Mouse (Mus musculus) heart, adult 2 months (tissue): ENCODE results near the gene Sec22a.

Source experiments
- CTCF ChIP-seq: fragments of 200-600 bp; IDR thresholded peaks from 2 replicates; pipeline ENCODE4 v1.8.1; 2022; ENCODE audit warnings: antibody characterized with exemption, mild to moderate bottlenecking, moderate library complexity
- POLR2A ChIP-seq: fragments of 200-500 bp; IDR thresholded peaks from 2 replicates; pipeline ENCODE4 v1.6.1; 2011; ENCODE audit warnings: mild to moderate bottlenecking, low read depth, low read length, control low read depth; ENCODE audit not compliant: insufficient read depth

DNA sequence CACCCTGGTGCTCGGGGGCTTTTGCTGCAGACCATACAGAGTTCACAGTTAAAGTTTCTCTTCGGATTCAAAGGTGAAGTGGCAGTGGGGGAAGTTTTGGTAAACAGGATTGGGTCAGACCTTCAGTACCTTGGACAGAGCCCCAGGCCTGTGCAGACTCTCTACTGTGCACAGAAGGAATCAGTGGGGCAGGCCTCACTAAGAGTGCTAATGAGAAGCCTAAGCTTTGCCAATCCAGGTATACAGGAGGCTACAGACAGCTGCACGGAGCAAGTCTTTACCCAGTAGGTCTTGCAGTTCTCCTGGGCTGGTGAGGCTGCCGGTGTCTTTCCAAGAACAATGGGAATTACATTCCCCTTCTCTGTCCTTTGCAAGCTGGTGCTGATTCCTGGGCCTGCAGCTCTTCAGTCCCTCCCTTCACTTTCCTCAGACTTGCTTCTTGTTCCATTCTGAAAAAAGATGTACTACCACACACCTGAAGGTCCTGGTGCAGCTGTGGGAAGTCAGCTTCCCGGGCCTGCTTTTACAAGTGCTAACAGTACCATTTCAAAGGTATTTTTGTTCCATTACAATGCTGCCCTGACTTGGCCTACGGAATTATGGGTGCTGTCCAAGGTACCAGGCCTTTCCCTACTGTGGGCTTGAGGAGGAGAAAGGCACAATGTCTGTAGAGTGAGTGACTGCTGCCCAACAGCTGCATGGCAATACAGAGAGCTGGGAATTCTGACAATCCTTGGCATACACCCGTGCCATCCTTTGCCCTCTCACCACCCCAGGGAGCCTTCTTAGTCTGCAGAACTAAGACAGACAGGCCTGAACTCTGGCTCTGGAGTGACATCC lies 61.1 kb downstream of the Sec22a start:
- TF ChIP-seq POLR2A (no peak), CTCF (no peak)
